Mouse (Mus musculus): ENCODE data around the gene Cpeb3.
"Not testable (repeated sequence)": the region's sequence is repeated elsewhere in the genome, so short reads cannot be mapped to it uniquely, and the experiment has no call there.

The Cpeb3 gene

GRCm38 (mm10) chr19:37088043-37088748, 120.2 kb downstream of the Cpeb3 start:
- DNase-seq (ENCODE audit: low spot score in 2 of 2), result no peak

GRCm38 (mm10) chr19:37084546-37084945, 123.9 kb downstream of the Cpeb3 start:
- no peak for DNase-seq (ENCODE audit: low spot score in 2 of 2)

GRCm38 (mm10) chr19:37081467-37081866, 126.9 kb downstream of the Cpeb3 start:
- no peak for DNase-seq (ENCODE audit: low spot score in 2 of 2)

- no peak for DNase-seq (ENCODE audit: low spot score in 2 of 2)
Measured at GRCm38 (mm10) chr19:37079151-37079550, 129.2 kb downstream of the Cpeb3 start.

GRCm38 (mm10) chr19:37078571-37078970, 129.8 kb downstream of the Cpeb3 start:
- no peak for DNase-seq (ENCODE audit: low spot score in 2 of 2)

GRCm38 (mm10) chr19:37078064-37078463, 130.3 kb downstream of the Cpeb3 start:
- no peak for DNase-seq (ENCODE audit: low spot score in 2 of 2)

- DNase-seq (ENCODE audit: low spot score in 2 of 2), result not testable (repeated sequence)
Measured at GRCm38 (mm10) chr19:37077258-37077657, 131.1 kb downstream of the Cpeb3 start.

- DNase-seq (ENCODE audit: low spot score in 2 of 2), result no peak
Measured at GRCm38 (mm10) chr19:37076646-37077045, 131.8 kb downstream of the Cpeb3 start.

- no peak for DNase-seq (ENCODE audit: low spot score in 2 of 2)
Measured at GRCm38 (mm10) chr19:37076116-37076515, 132.3 kb downstream of the Cpeb3 start.

- DNase-seq (ENCODE audit: low spot score in 2 of 2), result no peak
Measured at GRCm38 (mm10) chr19:37075690-37076089, 132.7 kb downstream of the Cpeb3 start.

GRCm38 (mm10) chr19:37074726-37075125, 133.7 kb downstream of the Cpeb3 start:
- no peak for DNase-seq (ENCODE audit: low spot score in 2 of 2)

GRCm38 (mm10) chr19:37074276-37074675, 134.1 kb downstream of the Cpeb3 start:
- no peak for DNase-seq (ENCODE audit: low spot score in 2 of 2)

- no peak for DNase-seq (ENCODE audit: low spot score in 2 of 2)
Measured at GRCm38 (mm10) chr19:37072871-37073629, 135.4 kb downstream of the Cpeb3 start.

- DNase-seq (ENCODE audit: low spot score in 2 of 2), result no peak
Measured at GRCm38 (mm10) chr19:37069243-37069642, 139.2 kb downstream of the Cpeb3 start.

- DNase-seq (ENCODE audit: low spot score in 2 of 2), result no peak
Measured at GRCm38 (mm10) chr19:37060078-37060477, 148.3 kb downstream of the Cpeb3 start.

- no peak for DNase-seq (ENCODE audit: low spot score in 2 of 2)
Measured at GRCm38 (mm10) chr19:37059623-37060022, 148.8 kb downstream of the Cpeb3 start.

- no peak for DNase-seq (ENCODE audit: low spot score in 2 of 2)
Measured at GRCm38 (mm10) chr19:37057161-37057905, 151.1 kb downstream of the Cpeb3 start.

GRCm38 (mm10) chr19:37055976-37056556, 152.3 kb downstream of the Cpeb3 start:
- DNase-seq (ENCODE audit: low spot score in 2 of 2), result no peak

- no peak for DNase-seq (ENCODE audit: low spot score in 2 of 2)
Measured at GRCm38 (mm10) chr19:37050643-37051345, 157.6 kb downstream of the Cpeb3 start.

GRCm38 (mm10) chr19:37048507-37048906, 159.9 kb downstream of the Cpeb3 start:
- no peak for DNase-seq (ENCODE audit: low spot score in 2 of 2)

- no peak for DNase-seq (ENCODE audit: low spot score in 2 of 2)
Measured at GRCm38 (mm10) chr19:37044431-37044830, 164.0 kb downstream of the Cpeb3 start.
